Mouse (Mus musculus): ENCODE results near the gene Dicer1. TPM values are rescaled to one million over a fixed set of nuclear protein-coding genes. Genes with fewer than 3 reads are reported as not detected.

The Dicer1 gene
- polyA plus RNA-seq, 1 experiment from 2014 or later: 24.6 TPM

GRCm38 (mm10) chr12:104679121-104679818 is 72.5 kb downstream of the Dicer1 start:
- Histone ChIP-seq H3K9me3 (ENCODE audit: control insufficient read depth, low read length) (no peaks in the 10 kb centered on the region), H3K4me2 (ENCODE audit: low read length) (peak overlapping the region; percentile 11; the same call in 1 of the 2 replicates), H3K4me3 (ENCODE audit: low read depth, low read length) (no peak overlapping the region), H3K27ac (ENCODE audit: low read depth) (no peak overlapping the region; the same call in 1 of the 2 replicates), H3K9ac (ENCODE audit: low read length) (no peak overlapping the region), H3K36me3 (ENCODE audit: control insufficient read depth, insufficient read depth, low read length) (no peaks in the 10 kb centered on the region), H3K4me1 (replicated peaks; ENCODE audit: control insufficient read depth, insufficient read depth, low read length) (0 out of 2 replicates have a peak, but pooled peaks cover 2% of the 10 kb centered on the region), H3K27me3 (replicated peaks; ENCODE audit: control insufficient read depth, insufficient read depth, low read length) (no peaks in the 10 kb centered on the region)
- ATAC-seq (replicated peaks; ENCODE audit: low FRiP score, low TSS enrichment, low read depth): no peak
- DNase-seq (ENCODE audit: low spot score): no peak
- WGBS: 28% methylated on average over 26 of the region's 26 CpGs

- 29% methylated on average over 11 of the region's 14 CpGs for WGBS
- DNase-seq (ENCODE audit: low spot score) (no peak), ATAC-seq (replicated peaks; ENCODE audit: low FRiP score, low TSS enrichment, low read depth) (0 out of 2 replicates have a peak, but pooled peaks have one; percentile 32)
- H3K4me3 ChIP-seq (ENCODE audit: low read depth, low read length): no peak overlapping the region
- H3K4me1 ChIP-seq (replicated peaks; ENCODE audit: control insufficient read depth, insufficient read depth, low read length): 0 out of 2 replicates have a peak, but pooled peaks cover 2% of the 10 kb centered on the region
- H3K27ac ChIP-seq (ENCODE audit: low read depth): no peak overlapping the region; the same call in 1 of the 2 replicates
- H3K4me2 ChIP-seq (ENCODE audit: low read length): peak overlapping the region; percentile 18
- H3K36me3 ChIP-seq (ENCODE audit: control insufficient read depth, insufficient read depth, low read length): no peaks in the 10 kb centered on the region
- H3K9me3 ChIP-seq (ENCODE audit: control insufficient read depth, low read length): no peaks in the 10 kb centered on the region
- no peaks in the 10 kb centered on the region for H3K27me3 ChIP-seq (replicated peaks; ENCODE audit: control insufficient read depth, insufficient read depth, low read length)
- no peak overlapping the region for H3K9ac ChIP-seq (ENCODE audit: low read length)
These were observed 73.3 kb downstream of the Dicer1 start for GRCm38 (mm10) chr12:104678462-104678861.

GRCm38 (mm10) chr12:104677371-104677924 is 74.3 kb downstream of the Dicer1 start:
- ATAC-seq (replicated peaks; ENCODE audit: low FRiP score, low TSS enrichment, low read depth) (no peak), DNase-seq (ENCODE audit: low spot score) (no peak)
- whole genome bisulfite sequencing: 85% methylated on average over 9 of the region's 9 CpGs
- Histone ChIP-seq H3K4me1 (replicated peaks; ENCODE audit: control insufficient read depth, insufficient read depth, low read length) (0 out of 2 replicates have a peak, but pooled peaks cover 2% of the 10 kb centered on the region), H3K27ac (ENCODE audit: low read depth) (no peak overlapping the region), H3K4me2 (ENCODE audit: low read length) (no peak overlapping the region), H3K9me3 (ENCODE audit: control insufficient read depth, low read length) (no peaks in the 10 kb centered on the region), H3K36me3 (ENCODE audit: control insufficient read depth, insufficient read depth, low read length) (no peaks in the 10 kb centered on the region), H3K9ac (ENCODE audit: low read length) (no peak overlapping the region), H3K4me3 (ENCODE audit: low read depth, low read length) (no peak overlapping the region), H3K27me3 (replicated peaks; ENCODE audit: control insufficient read depth, insufficient read depth, low read length) (no peaks in the 10 kb centered on the region)

- no peaks in the 10 kb centered on the region for H3K36me3 ChIP-seq (ENCODE audit: control insufficient read depth, insufficient read depth, low read length)
- no peaks in the 10 kb centered on the region for H3K9me3 ChIP-seq (ENCODE audit: control insufficient read depth, low read length)
- DNase-seq (ENCODE audit: low spot score) (no peak), ATAC-seq (replicated peaks; ENCODE audit: low FRiP score, low TSS enrichment, low read depth) (no peak; the same call in 1 of the 2 replicates)
- H3K9ac ChIP-seq (ENCODE audit: low read length): no peak overlapping the region
- no peak overlapping the region for H3K4me2 ChIP-seq (ENCODE audit: low read length)
- no peaks in the 10 kb centered on the region for H3K27me3 ChIP-seq (replicated peaks; ENCODE audit: control insufficient read depth, insufficient read depth, low read length)
- H3K4me1 ChIP-seq (replicated peaks; ENCODE audit: control insufficient read depth, insufficient read depth, low read length): 0 out of 2 replicates have a peak, but pooled peaks cover 2% of the 10 kb centered on the region
- WGBS: 80% methylated on average over 13 of the region's 13 CpGs
- H3K27ac ChIP-seq (ENCODE audit: low read depth): no peak overlapping the region
- H3K4me3 ChIP-seq (ENCODE audit: low read depth, low read length): no peak overlapping the region
These were observed 75.0 kb downstream of the Dicer1 start for GRCm38 (mm10) chr12:104676535-104677370.

GRCm38 (mm10) chr12:104672976-104673375 is 78.8 kb downstream of the Dicer1 start:
- Histone ChIP-seq H3K4me3 (ENCODE audit: low read depth, low read length) (no peak overlapping the region), H3K4me2 (ENCODE audit: low read length) (no peak overlapping the region), H3K4me1 (replicated peaks; ENCODE audit: control insufficient read depth, insufficient read depth, low read length) (no peaks in the 10 kb centered on the region), H3K9ac (ENCODE audit: low read length) (no peak overlapping the region), H3K36me3 (ENCODE audit: control insufficient read depth, insufficient read depth, low read length) (no peaks in the 10 kb centered on the region), H3K27me3 (replicated peaks; ENCODE audit: control insufficient read depth, insufficient read depth, low read length) (no peaks in the 10 kb centered on the region), H3K9me3 (ENCODE audit: control insufficient read depth, low read length) (no peaks in the 10 kb centered on the region), H3K27ac (ENCODE audit: low read depth) (no peak overlapping the region)
- 48% methylated on average over 5 of the region's 5 CpGs for WGBS
- no peak for DNase-seq (ENCODE audit: low spot score)
- ATAC-seq (replicated peaks; ENCODE audit: low FRiP score, low TSS enrichment, low read depth): no peak

- H3K4me2 ChIP-seq (ENCODE audit: low read length): no peak overlapping the region
- DNase-seq (ENCODE audit: low spot score) (no peak), ATAC-seq (replicated peaks; ENCODE audit: low FRiP score, low TSS enrichment, low read depth) (no peak)
- no peak overlapping the region for H3K4me3 ChIP-seq (ENCODE audit: low read depth, low read length)
- WGBS: 68% methylated on average over 10 of the region's 10 CpGs
- no peaks in the 10 kb centered on the region for H3K36me3 ChIP-seq (ENCODE audit: control insufficient read depth, insufficient read depth, low read length)
- no peaks in the 10 kb centered on the region for H3K9me3 ChIP-seq (ENCODE audit: control insufficient read depth, low read length)
- no peak overlapping the region for H3K9ac ChIP-seq (ENCODE audit: low read length)
- H3K4me1 ChIP-seq (replicated peaks; ENCODE audit: control insufficient read depth, insufficient read depth, low read length): no peaks in the 10 kb centered on the region
- H3K27ac ChIP-seq (ENCODE audit: low read depth): no peak overlapping the region
- H3K27me3 ChIP-seq (replicated peaks; ENCODE audit: control insufficient read depth, insufficient read depth, low read length): no peaks in the 10 kb centered on the region
These were observed 79.3 kb downstream of the Dicer1 start for GRCm38 (mm10) chr12:104672406-104672805.

GRCm38 (mm10) chr12:104667846-104668245 is 83.9 kb downstream of the Dicer1 start:
- Histone ChIP-seq H3K9me3 (ENCODE audit: control insufficient read depth, low read length) (no peaks in the 10 kb centered on the region), H3K9ac (ENCODE audit: low read length) (no peak overlapping the region)

GRCm38 (mm10) chr12:104665951-104666350 is 85.8 kb downstream of the Dicer1 start:
- Histone ChIP-seq H3K27me3 (replicated peaks; ENCODE audit: control insufficient read depth, insufficient read depth, low read length) (no peaks in the 10 kb centered on the region), H3K9me3 (ENCODE audit: control insufficient read depth, low read length) (no peaks in the 10 kb centered on the region), H3K9ac (ENCODE audit: low read length) (no peak overlapping the region), H3K27ac (ENCODE audit: low read depth) (no peak overlapping the region), H3K4me1 (replicated peaks; ENCODE audit: control insufficient read depth, insufficient read depth, low read length) (no peaks in the 10 kb centered on the region), H3K4me2 (ENCODE audit: low read length) (no peak overlapping the region), H3K36me3 (ENCODE audit: control insufficient read depth, insufficient read depth, low read length) (no peaks in the 10 kb centered on the region), H3K4me3 (ENCODE audit: low read depth, low read length) (no peak overlapping the region)
- no peak for DNase-seq (ENCODE audit: low spot score)
- no peak for ATAC-seq (replicated peaks; ENCODE audit: low FRiP score, low TSS enrichment, low read depth)
- 54% methylated on average over 6 of the region's 6 CpGs for WGBS

More at GRCm38 (mm10) chr12:104667846-104668245, 83.9 kb downstream of the Dicer1 start:
- WGBS: 83% methylated on average over 7 of the region's 7 CpGs
- Histone ChIP-seq H3K4me2 (ENCODE audit: low read length) (no peak overlapping the region), H3K27ac (ENCODE audit: low read depth) (no peak overlapping the region), H3K4me1 (replicated peaks; ENCODE audit: control insufficient read depth, insufficient read depth, low read length) (no peaks in the 10 kb centered on the region), H3K27me3 (replicated peaks; ENCODE audit: control insufficient read depth, insufficient read depth, low read length) (no peaks in the 10 kb centered on the region), H3K36me3 (ENCODE audit: control insufficient read depth, insufficient read depth, low read length) (no peaks in the 10 kb centered on the region), H3K4me3 (ENCODE audit: low read depth, low read length) (no peak overlapping the region)
- ATAC-seq (replicated peaks; ENCODE audit: low FRiP score, low TSS enrichment, low read depth) (no peak), DNase-seq (ENCODE audit: low spot score) (no peak)
